Mouse (Mus musculus) olfactory bulb, adult 2 months (tissue): ENCODE results near the gene Magoh.

ENCODE experiments used
- CTCF ChIP-seq: fragments of 200-500 bp; IDR thresholded peaks from 2 replicates; pipeline ENCODE4 v1.5.1; 2012; ENCODE audit warnings: low read depth, mild to moderate bottlenecking, low read length, moderate library complexity; ENCODE audit not compliant: insufficient read depth
- POLR2A ChIP-seq: fragments of 200-500 bp; IDR thresholded peaks from 2 replicates; pipeline ENCODE4 v1.6.1; 2012; ENCODE audit warnings: mild to moderate bottlenecking, low read depth, low read length, moderate library complexity; ENCODE audit not compliant: insufficient read depth

- TF ChIP-seq POLR2A (no peak), CTCF (no peak)
Observed at GRCm38 (mm10) chr4:107853333-107853732, 26.2 kb upstream of the Magoh start.
